Mouse (Mus musculus) cortical plate, adult 2 months (tissue): ENCODE data around the gene Bach1.

Source experiments
- CTCF ChIP-seq: fragments of 200-500 bp; IDR thresholded peaks from 2 replicates; pipeline ENCODE4 v1.5.1; 2011; ENCODE audit warnings: mild to moderate bottlenecking, control low read depth, low read length; ENCODE audit not compliant: insufficient read depth; ENCODE audit errors: extremely low read depth
- POLR2A ChIP-seq: fragments of 200-500 bp; IDR thresholded peaks from 2 replicates; pipeline ENCODE4 v1.6.1; 2011; ENCODE audit warnings: mild to moderate bottlenecking, low read length, control low read depth; ENCODE audit not compliant: insufficient read depth; ENCODE audit errors: extremely low read depth

DNA sequence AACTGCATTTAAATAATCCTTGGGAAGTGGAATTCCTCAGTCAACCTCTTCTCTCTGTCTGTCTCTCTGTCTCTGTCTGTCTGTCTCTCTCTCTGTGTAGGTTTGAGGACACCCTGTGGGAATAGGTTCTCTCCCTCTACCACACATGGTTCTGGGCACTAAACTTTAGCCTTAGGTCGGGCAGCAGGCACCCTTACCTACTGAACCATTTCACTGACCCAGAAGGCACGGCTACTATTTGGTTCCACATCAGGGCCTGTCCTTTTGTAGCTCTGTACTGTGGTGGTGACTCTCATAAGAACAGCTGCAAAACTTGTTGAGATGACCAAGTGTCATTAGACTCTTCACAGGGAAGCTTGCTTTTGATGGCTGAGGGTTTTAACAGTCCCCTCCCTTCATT, 3.1 kb downstream of the Bach1 start:
- TF ChIP-seq CTCF (no peak), POLR2A (no peak)
